Mouse (Mus musculus): ENCODE measurements around the gene Gosr1. TPM values are rescaled to one million over a fixed set of nuclear protein-coding genes. Genes with fewer than 3 reads are reported as not detected.
"Not testable (repeated sequence)": the region's sequence is repeated elsewhere in the genome, so short reads cannot be mapped to it uniquely, and the experiment has no call there.

The Gosr1 gene
- total RNA-seq, 2 experiments from 2014 or later, result 20.1 to 21.8 TPM

DNA sequence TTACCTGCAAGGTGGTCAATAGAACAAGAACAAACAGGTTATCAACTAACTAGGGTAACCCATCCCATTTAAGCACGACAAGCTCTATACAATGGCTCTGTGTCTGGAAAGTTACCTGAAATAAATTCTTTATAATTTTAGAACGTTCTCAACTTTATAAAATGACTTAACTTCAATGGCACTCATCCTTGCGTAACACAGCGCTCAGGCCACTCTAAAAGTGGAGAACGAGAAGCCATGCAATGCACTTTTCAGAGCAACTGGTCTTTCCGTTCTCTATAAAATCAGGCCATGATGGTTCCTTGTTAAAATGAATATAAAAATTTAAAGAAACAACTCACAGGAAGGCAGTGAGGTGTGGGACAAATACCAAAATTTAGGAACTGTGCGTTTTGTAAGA, 20.9 kb downstream of the Gosr1 start:
- intact Hi-C loops (cut with DNase I; ENCODE audit: low total_unique reads), result no loop called here
- no peak for DNase-seq

DNA sequence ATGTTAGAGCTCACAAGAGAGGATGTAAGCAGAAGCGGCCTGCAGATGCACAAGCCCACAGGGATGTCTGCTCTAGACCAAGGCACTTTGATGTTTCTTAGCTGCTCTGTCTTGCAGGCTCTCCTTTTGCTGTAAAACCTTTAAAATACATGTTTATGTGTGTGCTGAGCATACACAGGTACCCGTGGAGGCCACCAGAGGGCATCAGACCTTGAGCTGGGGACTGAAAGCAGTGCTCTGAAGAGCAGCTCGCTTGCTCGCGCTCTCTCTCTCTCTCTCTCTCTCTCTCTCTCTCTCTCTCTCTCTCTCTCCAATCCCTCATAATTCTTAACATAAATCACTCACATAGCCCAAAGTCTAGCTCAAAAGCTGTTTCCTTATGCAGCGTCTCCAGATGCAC, 24.3 kb downstream of the Gosr1 start:
- intact Hi-C loops (cut with DNase I; ENCODE audit: low total_unique reads), result no loop called here
- no peak for DNase-seq

DNA sequence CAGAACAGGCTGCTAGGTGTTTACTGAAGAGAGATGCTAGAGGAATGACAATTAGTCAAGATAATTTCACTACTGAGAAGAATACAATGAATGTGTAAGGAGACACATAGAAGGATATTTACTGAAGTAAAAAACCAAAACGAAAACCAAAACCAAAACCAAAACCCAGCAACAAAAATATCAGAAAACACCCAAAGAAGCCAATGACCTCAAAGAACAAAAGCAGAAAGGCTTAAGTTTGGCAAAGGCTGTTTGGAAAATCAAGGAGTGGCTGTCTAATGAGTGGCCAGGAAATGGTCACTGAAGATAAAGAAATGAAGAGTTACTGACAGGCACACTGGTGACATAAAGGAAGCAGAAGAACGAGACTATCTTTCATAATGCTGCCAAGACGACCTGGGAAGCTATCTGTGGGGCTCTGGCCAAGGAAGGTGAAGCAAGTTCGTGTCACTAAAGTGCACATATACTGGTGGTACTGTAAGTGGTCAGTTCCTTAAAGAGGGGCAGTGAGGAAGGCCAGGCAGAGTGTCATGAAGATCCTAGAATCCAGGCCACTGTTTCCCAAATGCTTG, 27.5 kb downstream of the Gosr1 start:
- DNase-seq, result no peak
- intact Hi-C loops (cut with DNase I; ENCODE audit: low total_unique reads), result no loop called here

DNA sequence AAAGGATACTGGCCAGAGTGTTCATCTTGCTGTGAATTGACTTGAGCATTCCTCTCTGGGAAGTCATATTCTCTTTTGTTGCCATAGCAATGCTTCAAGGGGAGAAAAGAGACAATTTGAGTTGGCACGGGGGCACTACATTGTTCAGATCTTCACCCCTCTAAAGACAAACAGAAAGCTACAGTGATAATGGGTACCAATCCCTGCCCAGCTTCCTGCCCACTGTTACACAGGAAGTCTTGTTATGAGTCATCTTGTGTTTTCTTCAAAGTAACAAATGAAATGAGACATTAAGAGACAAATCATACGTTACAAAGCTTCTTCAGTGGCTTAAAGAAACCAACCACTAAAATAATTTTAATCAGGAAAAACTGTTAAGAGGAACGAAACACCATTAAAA, 28.8 kb downstream of the Gosr1 start:
- intact Hi-C loops (cut with DNase I; ENCODE audit: low total_unique reads), result no loop called here
- no peak for DNase-seq

DNA sequence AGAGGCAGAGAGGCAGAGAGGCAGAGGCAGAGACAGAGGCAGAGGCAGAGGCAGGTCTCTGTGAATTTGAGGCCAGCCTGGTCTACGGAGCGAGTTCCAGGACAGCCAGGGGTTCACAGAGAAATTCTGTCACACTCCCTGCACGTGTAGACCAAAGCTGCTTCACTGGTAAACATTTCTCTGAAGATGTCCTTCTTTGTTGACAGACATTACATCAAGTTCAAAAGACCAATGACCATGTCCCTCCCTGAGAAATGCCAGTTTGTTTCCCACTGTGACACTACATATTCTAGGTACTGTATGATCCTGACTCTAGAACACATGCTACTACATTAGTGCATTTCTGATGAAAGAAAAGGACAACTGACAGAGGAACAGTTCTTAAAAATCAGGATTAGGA, 32.7 kb downstream of the Gosr1 start:
- intact Hi-C loops (cut with DNase I; ENCODE audit: low total_unique reads), result no loop called here
- DNase-seq, result no peak

DNA sequence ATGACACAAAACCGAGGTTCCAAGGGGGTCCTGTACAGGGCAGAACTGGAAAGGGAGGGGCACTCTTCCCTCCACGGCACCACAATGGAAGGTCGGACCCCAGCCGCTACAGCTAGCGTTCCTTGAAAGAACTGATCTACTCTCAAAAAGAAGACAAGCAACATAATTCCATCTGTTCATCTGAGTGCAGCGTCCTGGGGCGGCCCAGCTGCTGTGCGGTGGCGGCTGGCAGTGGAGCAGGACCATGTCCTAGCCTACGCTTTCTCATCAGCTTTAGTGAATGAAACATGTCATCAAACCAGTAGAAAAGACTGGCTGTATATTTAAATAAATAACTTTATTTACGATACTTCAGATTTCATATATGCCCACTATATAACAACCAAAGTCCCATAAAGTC, 35.3 kb downstream of the Gosr1 start:
- DNase-seq, result no peak
- intact Hi-C loops (cut with DNase I; ENCODE audit: low total_unique reads), result no loop called here

DNA sequence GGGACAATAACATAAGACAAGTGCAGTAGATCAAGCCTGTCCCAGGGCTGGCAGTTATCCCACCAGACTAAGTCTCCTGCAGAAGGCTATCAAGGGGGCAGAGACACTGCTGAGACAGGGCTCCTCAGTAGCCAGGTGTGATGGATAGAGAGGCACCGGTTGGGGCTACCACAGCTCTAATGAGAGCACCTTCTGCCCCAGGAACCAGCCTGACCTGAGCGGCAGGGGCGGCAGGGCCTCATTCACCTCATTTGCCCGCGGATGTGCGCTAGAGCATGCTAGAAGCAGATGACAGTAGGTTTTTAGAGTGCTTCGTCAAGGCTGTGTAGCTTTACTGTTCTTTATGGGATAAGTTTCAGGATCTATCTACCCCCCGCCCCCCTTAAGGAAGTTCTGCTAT, 39.5 kb downstream of the Gosr1 start:
- intact Hi-C loops (cut with DNase I; ENCODE audit: low total_unique reads), result no loop called here
- no peak for DNase-seq

DNA sequence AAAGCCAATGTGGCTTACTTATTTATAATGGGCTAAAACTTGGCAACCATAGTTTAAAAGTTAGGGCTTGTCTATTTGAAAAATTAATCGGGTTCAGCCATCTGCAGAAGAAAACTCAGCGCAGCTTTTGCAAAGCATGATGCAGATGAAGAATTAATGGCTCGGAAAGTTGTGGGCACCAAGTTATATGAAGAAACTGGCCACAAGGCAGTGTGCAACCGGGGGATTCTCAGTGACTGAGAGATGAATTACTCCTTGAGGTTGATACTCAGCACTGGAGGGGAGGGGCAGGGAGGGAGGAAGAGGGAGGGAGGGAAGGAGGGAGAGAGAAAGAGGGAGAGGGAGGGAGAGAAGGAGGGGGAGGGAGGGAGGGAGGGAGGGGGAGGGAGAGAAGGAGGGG, 46.4 kb downstream of the Gosr1 start:
- no peak for DNase-seq
- intact Hi-C loops (cut with DNase I; ENCODE audit: low total_unique reads), result no loop called here

DNA sequence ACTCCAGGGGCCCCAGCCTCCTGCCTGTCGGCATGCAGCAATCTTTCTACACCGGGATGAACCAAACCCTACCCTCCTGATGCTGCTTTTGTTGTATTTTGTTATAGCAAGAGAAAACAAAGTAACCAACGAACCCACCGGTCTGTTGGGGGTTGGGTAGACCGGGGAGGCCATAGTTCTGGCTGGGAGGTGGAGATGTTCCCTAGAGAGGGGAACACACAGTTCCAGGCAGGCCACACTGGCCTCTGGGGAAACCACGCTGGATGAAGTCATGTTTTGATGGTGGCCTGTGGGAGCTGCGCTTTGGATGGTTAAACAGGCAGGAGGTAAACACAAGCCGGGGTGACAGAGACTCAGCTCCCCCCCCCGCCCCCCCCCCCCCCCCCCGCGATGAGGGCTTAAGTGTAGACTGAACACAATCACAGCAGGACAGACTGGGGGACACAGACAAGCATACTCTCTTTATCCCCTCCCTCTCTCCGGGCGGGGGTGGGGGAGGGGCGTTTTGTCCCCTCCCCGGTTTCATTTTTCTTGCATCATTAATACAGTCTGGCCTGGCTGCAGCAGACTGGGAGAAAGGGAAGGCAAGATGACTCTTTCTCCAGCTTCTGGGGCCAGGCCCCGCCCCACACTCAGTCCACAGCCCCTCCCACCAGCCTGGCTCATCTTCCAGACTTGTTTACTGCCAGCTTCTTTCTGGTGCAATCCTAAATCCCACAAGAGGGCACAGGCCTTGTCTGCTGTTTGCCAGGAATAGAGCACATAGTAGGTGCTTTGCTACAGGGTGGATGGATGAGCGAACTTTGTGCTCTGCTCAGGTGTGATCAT, 53.5 kb downstream of the Gosr1 start:
- intact Hi-C loops (cut with DNase I; ENCODE audit: low total_unique reads), result no loop called here
- DNase-seq, result peak; percentile 54

DNA sequence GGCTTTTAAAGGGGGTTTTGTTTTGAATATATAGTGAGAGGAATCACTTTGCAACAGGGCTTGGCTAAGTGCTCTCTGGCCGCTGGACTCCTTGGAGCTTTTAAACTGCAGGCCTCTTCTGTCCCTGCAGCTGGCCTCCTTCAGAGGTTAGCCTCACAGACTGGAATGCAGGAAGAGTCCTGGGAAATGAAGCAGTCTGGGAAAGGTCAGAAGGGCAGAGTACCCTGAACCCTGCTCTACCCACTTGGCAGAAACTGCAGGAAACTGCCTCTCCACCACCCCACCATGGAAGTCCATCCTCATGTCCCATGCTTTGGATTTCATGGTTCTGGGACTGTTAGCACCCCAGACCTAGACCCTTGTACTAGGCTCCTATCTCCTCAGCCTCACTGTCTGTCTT, 54.5 kb downstream of the Gosr1 start:
- DNase-seq, result no peak
- intact Hi-C loops (cut with DNase I; ENCODE audit: low total_unique reads), result no loop called here

DNA sequence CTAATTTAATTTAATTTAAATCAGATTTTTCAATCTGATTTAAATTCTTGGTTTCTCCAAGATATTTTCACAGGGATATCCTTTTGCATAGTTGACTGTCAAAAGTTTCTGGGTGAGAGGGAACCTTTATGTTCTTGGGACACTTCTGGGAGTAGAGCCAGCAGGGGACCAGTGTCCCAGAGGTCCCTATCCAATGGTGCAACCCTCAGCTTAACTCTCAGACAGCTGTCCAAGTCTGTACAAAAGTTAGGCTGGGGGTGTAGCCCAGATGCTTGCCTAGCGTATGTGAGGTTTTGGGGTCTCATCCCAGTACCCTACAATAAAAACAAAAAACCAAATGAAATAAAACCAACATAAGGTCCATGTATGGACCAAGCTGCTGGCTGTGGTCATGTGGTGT, 55.3 kb downstream of the Gosr1 start:
- DNase-seq, result no peak
- intact Hi-C loops (cut with DNase I; ENCODE audit: low total_unique reads), result no loop called here

DNA sequence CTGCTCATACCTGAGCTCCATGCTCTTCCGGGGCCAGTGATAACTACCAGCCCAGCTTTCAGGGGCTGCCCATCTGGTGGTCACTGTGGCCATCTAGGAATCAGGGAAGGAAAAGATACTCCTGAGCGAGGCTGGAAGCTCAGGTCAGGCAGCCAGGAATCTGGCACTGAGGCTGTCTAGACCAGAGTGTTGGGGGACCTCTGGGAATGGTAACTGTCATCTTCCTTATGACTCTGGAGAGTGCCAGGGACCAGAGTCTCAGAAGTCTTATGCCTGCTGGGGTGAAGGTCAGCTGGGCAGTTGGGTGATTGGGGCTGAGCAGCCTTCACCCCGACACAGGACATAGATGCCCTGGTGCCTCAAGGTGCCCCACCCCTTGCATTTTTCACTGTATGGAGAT, 55.7 kb downstream of the Gosr1 start:
- intact Hi-C loops (cut with DNase I; ENCODE audit: low total_unique reads), result no loop called here

DNA sequence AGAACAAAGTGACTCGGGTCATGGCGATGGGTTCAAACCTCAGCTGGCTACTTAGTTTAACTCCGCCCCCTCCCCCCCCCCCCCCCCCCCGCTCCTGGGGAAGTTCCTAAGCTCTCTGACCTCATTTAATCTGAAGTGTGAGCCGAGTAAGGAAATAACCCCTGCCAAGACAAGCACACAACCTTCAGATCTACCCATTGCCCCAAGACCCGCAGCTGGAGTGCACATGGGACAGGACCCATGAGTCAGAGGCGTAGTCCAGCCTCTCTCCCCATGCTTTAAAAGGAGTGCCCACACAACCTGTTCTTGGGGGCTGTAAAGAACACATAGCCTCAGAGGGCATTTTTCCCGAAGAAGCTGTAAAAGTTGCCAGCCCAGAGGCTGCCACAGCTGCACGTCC, 63.8 kb downstream of the Gosr1 start:
- DNase-seq, result no peak
- intact Hi-C loops (cut with DNase I; ENCODE audit: low total_unique reads), result no loop called here

More for the DNA sequence above, 55.7 kb downstream of the Gosr1 start:
- DNase-seq, result no peak

DNA sequence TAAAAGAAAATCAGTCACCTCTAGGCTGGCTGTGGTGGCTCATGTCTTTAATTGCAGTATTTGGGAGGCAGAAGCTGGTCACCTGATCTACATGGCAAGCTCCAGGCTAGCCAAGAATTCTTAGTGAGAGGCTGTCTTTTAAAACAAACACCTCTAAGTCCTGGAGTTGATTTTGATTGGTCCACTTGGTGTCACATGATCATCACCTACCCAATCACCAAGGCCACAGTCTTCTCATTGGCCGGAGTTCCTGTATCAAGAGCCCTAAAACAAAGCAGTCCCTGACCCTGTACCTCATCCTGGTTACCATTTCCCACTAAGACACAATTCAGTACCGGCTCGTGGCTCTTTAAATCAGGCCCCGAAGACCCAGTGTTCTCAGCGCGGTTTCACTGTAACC, 67.6 kb downstream of the Gosr1 start:
- DNase-seq, result no peak
- intact Hi-C loops (cut with DNase I; ENCODE audit: low total_unique reads), result no loop called here

DNA sequence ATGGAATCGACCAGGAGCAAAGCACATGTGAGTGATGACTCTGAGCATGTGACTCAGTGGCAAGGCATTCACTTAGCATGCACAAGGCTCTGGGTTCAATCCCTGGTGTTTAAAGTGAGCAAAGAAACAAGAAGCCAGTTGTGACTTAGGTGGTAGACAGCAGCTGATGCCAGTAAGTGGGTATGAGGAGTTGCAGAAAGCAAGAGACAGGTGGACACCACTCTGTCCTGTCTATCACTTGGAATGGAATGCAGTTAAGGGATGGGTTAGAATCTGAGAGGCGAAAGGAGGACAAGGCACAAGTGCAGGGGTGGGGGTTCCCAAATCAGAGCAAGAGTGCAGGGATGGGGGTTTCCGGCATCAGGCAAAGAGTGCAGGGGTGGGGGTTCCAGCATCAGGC, 71.3 kb downstream of the Gosr1 start:
- DNase-seq, result no peak
- intact Hi-C loops (cut with DNase I; ENCODE audit: low total_unique reads), result no loop called here

DNA sequence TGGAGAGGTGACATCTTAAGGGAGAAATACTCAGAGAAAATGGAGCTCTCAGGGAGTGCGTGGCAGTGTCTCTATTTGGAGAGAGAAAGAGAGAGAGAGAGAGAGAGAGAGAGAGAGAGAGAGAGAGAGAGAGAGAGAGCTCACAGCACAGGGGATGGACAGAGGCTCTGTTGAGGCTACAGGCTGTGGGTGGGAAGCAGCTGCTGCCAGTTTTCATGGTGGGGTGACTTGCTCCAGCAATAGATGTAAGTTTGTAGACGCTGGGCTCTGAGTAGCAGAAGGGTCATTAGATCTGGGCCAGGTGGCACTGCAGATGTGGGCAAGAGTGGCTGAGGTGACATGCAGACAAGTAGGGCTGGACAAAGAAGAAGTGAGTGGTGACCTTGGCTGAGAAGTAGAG, 77.8 kb downstream of the Gosr1 start:
- intact Hi-C loops (cut with DNase I; ENCODE audit: low total_unique reads), result no loop called here
- DNase-seq, result no peak

DNA sequence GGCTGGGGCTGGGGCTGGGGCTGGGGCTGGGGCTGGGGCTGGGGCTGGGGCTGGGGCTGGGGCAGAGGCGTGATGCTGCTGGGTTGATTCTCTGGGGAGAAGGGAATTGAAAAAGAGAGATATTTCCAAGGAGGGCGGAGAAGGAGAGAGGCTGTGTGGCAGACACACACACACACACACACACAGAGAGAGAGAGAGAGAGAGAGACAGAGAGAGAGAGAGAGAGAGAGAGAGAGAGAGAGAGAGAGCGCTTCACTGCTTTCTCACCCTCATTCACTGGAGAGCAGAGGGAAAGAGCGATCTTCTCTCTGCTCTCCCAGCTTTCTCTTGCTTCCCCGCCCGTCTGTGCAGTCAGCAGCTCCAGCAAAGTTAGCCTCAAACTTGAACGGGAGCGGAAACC, 83.9 kb downstream of the Gosr1 start, which contains the start of gene Trarg1:
Gene Trarg1, plus strand, starts transcription at position 301 of the 400 bp plus-strand sequence.
- intact Hi-C loops (cut with DNase I; ENCODE audit: low total_unique reads), result loop anchor here (5.0 to 10.0 kb wide), 2 partner anchors 83 to 215 kb away; partner anchors contain the start of gene Gosr1
- DNase-seq, result not testable (repeated sequence)
